Mouse (Mus musculus) midbrain, embryonic 14.5 days (tissue): ENCODE results near the gene Gins2. TPM values are rescaled to one million over a fixed set of nuclear protein-coding genes. Genes with fewer than 3 reads are reported as not detected.

ENCODE experiments used
- ATAC-seq: fragments of 200-750 bp; cut with Nextera tagmentation; 2 replicates; pipeline ENCODE4 v1.8.0; 2017; ENCODE audit warnings: moderate number of reproducible peaks, moderate library complexity; ENCODE audit not compliant: low FRiP score, low TSS enrichment
- DNase-seq: peaks from one replicate; pipeline ENCODE4 v3.0.0-alpha.2; 2015
- H3K27ac ChIP-seq: fragments of 300-500 bp; sonication (generic); replicated peaks from 2 replicates; pipeline ENCODE4 v1.5.1; 2014; ENCODE audit warnings: mild to moderate bottlenecking, low read depth, low read length, moderate library complexity
- H3K27me3 ChIP-seq: fragments of 300-500 bp; sonication (generic); 2 replicates; pipeline ENCODE4 v1.6.1; 2014; ENCODE audit warnings: low read length, control low read depth, mixed read lengths; ENCODE audit not compliant: control insufficient read depth, insufficient read depth
- H3K36me3 ChIP-seq: fragments of 300-500 bp; sonication (generic); 2 replicates; pipeline ENCODE4 v1.6.1; 2014; ENCODE audit warnings: low read length, control low read depth; ENCODE audit not compliant: control insufficient read depth, insufficient read depth
- H3K4me1 ChIP-seq: fragments of 300-500 bp; sonication (generic); 2 replicates; pipeline ENCODE4 v1.6.1; 2014; ENCODE audit warnings: mild to moderate bottlenecking, antibody characterized with exemption, low read length, control low read depth; ENCODE audit not compliant: control insufficient read depth, insufficient read depth
- H3K4me2 ChIP-seq: fragments of 300-500 bp; sonication (generic); 2 replicates; pipeline ENCODE4 v1.6.1; 2014; ENCODE audit warnings: mild to moderate bottlenecking, low read length, moderate library complexity
- H3K4me3 ChIP-seq: fragments of 300-500 bp; sonication (generic); replicated peaks from 2 replicates; pipeline ENCODE4 v1.5.1; 2014; ENCODE audit warnings: low read depth, low read length
- H3K9ac ChIP-seq: fragments of 300-500 bp; sonication (generic); replicated peaks from 2 replicates; pipeline ENCODE4 v1.6.1; 2014; ENCODE audit warnings: mild to moderate bottlenecking, low read length, moderate library complexity
- H3K9me3 ChIP-seq: fragments of 300-500 bp; sonication (generic); 2 replicates; pipeline ENCODE4 v1.6.1; 2016; ENCODE audit warnings: low read length, control low read depth, mixed read lengths; ENCODE audit not compliant: control insufficient read depth
- whole genome bisulfite sequencing: fragments of 180-500 bp; shearing (Covaris S2); extraction: QIAGEN DNeasy Blood & Tissue Kit; methylation state at CpG from one replicate; pipeline ENCODE4 v1.1.7; 2014; 5-methylcytosine and 5-hydroxymethylcytosine counted together
- polyA plus RNA-seq: library from polyadenylated mRNA; unstranded; fragments of >200 nt; fragmentation: Nextera tagmentation; extraction: Ambion mirVana; gene quantifications from 2 replicates; pipeline ENCODE4 v1.2.1, GENCODE M21; 2014

The Gins2 gene
- polyA plus RNA-seq, 1 experiment from 2014 or later, result 23.7 TPM

GRCm38 (mm10) chr8:120573866-120574265 lies 15.2 kb downstream of the Gins2 start:
- H3K4me3 ChIP-seq, result no peak overlapping the region
- H3K27me3 ChIP-seq, result no peaks in the 10 kb centered on the region
- H3K36me3 ChIP-seq, result peaks cover 94% of the 10 kb centered on the region
- H3K4me1 ChIP-seq, result no peaks in the 10 kb centered on the region
- no peak for DNase-seq
- 62% methylated on average over 11 of the region's 11 CpGs for WGBS
- H3K27ac ChIP-seq, result no peak overlapping the region
- no peaks in the 10 kb centered on the region for H3K9me3 ChIP-seq
- H3K4me2 ChIP-seq, result no peak overlapping the region
- no peak overlapping the region for H3K9ac ChIP-seq
- ATAC-seq, result no peak

GRCm38 (mm10) chr8:120572534-120572933 lies 16.6 kb downstream of the Gins2 start:
- H3K9me3 ChIP-seq, result no peaks in the 10 kb centered on the region
- no peak overlapping the region for H3K4me3 ChIP-seq
- no peak overlapping the region for H3K9ac ChIP-seq
- H3K4me1 ChIP-seq, result no peaks in the 10 kb centered on the region
- no peak for DNase-seq
- no peaks in the 10 kb centered on the region for H3K27me3 ChIP-seq
- 78% methylated on average over 21 of the region's 21 CpGs for WGBS
- H3K4me2 ChIP-seq, result no peak overlapping the region
- no peak for ATAC-seq
- H3K36me3 ChIP-seq, result peaks cover 94% of the 10 kb centered on the region
- H3K27ac ChIP-seq, result no peak overlapping the region

- WGBS, result 73% methylated on average over 8 of the region's 8 CpGs
- Histone ChIP-seq H3K27ac (no peak overlapping the region), H3K4me2 (no peak overlapping the region), H3K9ac (no peak overlapping the region), H3K4me3 (no peak overlapping the region), H3K36me3 (peaks cover 94% of the 10 kb centered on the region), H3K27me3 (no peaks in the 10 kb centered on the region), H3K4me1 (0 out of 2 replicates have a peak, but pooled peaks cover 3% of the 10 kb centered on the region), H3K9me3 (no peaks in the 10 kb centered on the region)
- DNase-seq (no peak), ATAC-seq (no peak)
Measured at GRCm38 (mm10) chr8:120571561-120571960, 17.5 kb downstream of the Gins2 start.

GRCm38 (mm10) chr8:120569939-120570715 lies 19.0 kb downstream of the Gins2 start:
- H3K27me3 ChIP-seq, result no peaks in the 10 kb centered on the region

GRCm38 (mm10) chr8:120569123-120569522 lies 20.0 kb downstream of the Gins2 start:
- Histone ChIP-seq H3K27me3 (no peaks in the 10 kb centered on the region), H3K4me1 (peaks cover 23% of the 10 kb centered on the region), H3K9ac (no peak overlapping the region), H3K4me2 (no peak overlapping the region), H3K9me3 (no peaks in the 10 kb centered on the region), H3K27ac (0 out of 2 replicates have a peak overlapping the region, but pooled peaks have one; percentile 13), H3K36me3 (peaks cover 81% of the 10 kb centered on the region), H3K4me3 (no peak overlapping the region)
- WGBS, result 95% methylated on average over 17 of the region's 17 CpGs
- ATAC-seq (no peak), DNase-seq (no peak)

More at GRCm38 (mm10) chr8:120569939-120570715, 19.0 kb downstream of the Gins2 start:
- 0 out of 2 replicates have a peak overlapping the region, but pooled peaks have one; percentile 3 for H3K27ac ChIP-seq
- no peaks in the 10 kb centered on the region for H3K9me3 ChIP-seq
- ATAC-seq, result no peak
- H3K36me3 ChIP-seq, result peaks cover 86% of the 10 kb centered on the region
- DNase-seq, result peak; percentile 87
- peaks cover 13% of the 10 kb centered on the region for H3K4me1 ChIP-seq
- no peak overlapping the region for H3K9ac ChIP-seq
- WGBS, result 58% methylated on average over 13 of the region's 13 CpGs
- H3K4me3 ChIP-seq, result no peak overlapping the region
- no peak overlapping the region for H3K4me2 ChIP-seq

GRCm38 (mm10) chr8:120568164-120568798 lies 20.8 kb downstream of the Gins2 start:
- ATAC-seq (no peak), DNase-seq (no peak)
- Histone ChIP-seq H3K4me1 (peaks cover 32% of the 10 kb centered on the region), H3K4me3 (no peak overlapping the region), H3K27ac (no peak overlapping the region), H3K9ac (no peak overlapping the region), H3K36me3 (peaks cover 75% of the 10 kb centered on the region), H3K4me2 (no peak overlapping the region), H3K27me3 (no peaks in the 10 kb centered on the region), H3K9me3 (no peaks in the 10 kb centered on the region)
- WGBS, result 97% methylated on average over 37 of the region's 37 CpGs

GRCm38 (mm10) chr8:120567731-120568130 lies 21.4 kb downstream of the Gins2 start:
- H3K4me2 ChIP-seq, result no peak overlapping the region
- 96% methylated on average over 17 of the region's 17 CpGs for WGBS
- H3K9me3 ChIP-seq, result no peaks in the 10 kb centered on the region
- no peak overlapping the region for H3K27ac ChIP-seq
- DNase-seq, result no peak
- H3K27me3 ChIP-seq, result no peaks in the 10 kb centered on the region
- H3K36me3 ChIP-seq, result peaks cover 69% of the 10 kb centered on the region
- H3K4me1 ChIP-seq, result peaks cover 37% of the 10 kb centered on the region
- ATAC-seq, result no peak
- no peak overlapping the region for H3K4me3 ChIP-seq
- H3K9ac ChIP-seq, result no peak overlapping the region

- Histone ChIP-seq H3K9ac (no peak overlapping the region), H3K9me3 (no peaks in the 10 kb centered on the region), H3K4me1 (peaks cover 48% of the 10 kb centered on the region), H3K4me2 (no peak overlapping the region), H3K36me3 (peaks cover 59% of the 10 kb centered on the region), H3K27ac (no peak overlapping the region), H3K27me3 (no peaks in the 10 kb centered on the region), H3K4me3 (no peak overlapping the region)
- no peak for ATAC-seq
- no peak for DNase-seq
- 86% methylated on average over 8 of the region's 8 CpGs for WGBS
Measured at GRCm38 (mm10) chr8:120566681-120567080, 22.4 kb downstream of the Gins2 start.
